Mouse (Mus musculus) heart, embryonic 11.5 days (tissue): Measurements from ENCODE around the gene Adamtsl2. TPM values are rescaled to one million over a fixed set of nuclear protein-coding genes. Genes with fewer than 3 reads are reported as not detected.

ENCODE experiments used
- ATAC-seq: fragments of 200-750 bp; cut with Nextera tagmentation; replicated peaks from 2 replicates; pipeline ENCODE4 v1.8.0; 2017; ENCODE audit warnings: moderate library complexity; ENCODE audit not compliant: insufficient number of reproducible peaks, low FRiP score, low TSS enrichment
- H3K27ac ChIP-seq: fragments of 300-500 bp; sonication (generic); 2 replicates; pipeline ENCODE4 v1.5.1; 2014; ENCODE audit warnings: mild to moderate bottlenecking, low read depth, low read length
- H3K27me3 ChIP-seq: fragments of 300-500 bp; sonication (generic); 2 replicates; pipeline ENCODE4 v1.6.1; 2014; ENCODE audit warnings: mild to moderate bottlenecking, low read length, mixed read lengths; ENCODE audit not compliant: control insufficient read depth, insufficient read depth
- H3K36me3 ChIP-seq: fragments of 300-500 bp; sonication (generic); 2 replicates; pipeline ENCODE4 v1.6.1; 2014; ENCODE audit warnings: mild to moderate bottlenecking, low read length, moderate library complexity, mixed read lengths; ENCODE audit not compliant: control insufficient read depth, insufficient read depth
- H3K4me1 ChIP-seq: fragments of 300-500 bp; sonication (generic); 2 replicates; pipeline ENCODE4 v1.6.1; 2014; ENCODE audit warnings: low read length; ENCODE audit not compliant: control insufficient read depth, insufficient read depth
- H3K4me2 ChIP-seq: fragments of 300-500 bp; sonication (generic); 2 replicates; pipeline ENCODE4 v1.6.1; 2014; ENCODE audit warnings: mild to moderate bottlenecking, moderate library complexity
- H3K4me3 ChIP-seq: fragments of 300-500 bp; sonication (generic); 2 replicates; pipeline ENCODE4 v1.5.1; 2014; ENCODE audit warnings: low read depth, low read length
- H3K9ac ChIP-seq: fragments of 300-500 bp; sonication (generic); 2 replicates; pipeline ENCODE4 v1.6.1; 2014; ENCODE audit warnings: mild to moderate bottlenecking, low read depth, low read length, moderate library complexity
- H3K9me3 ChIP-seq: fragments of 300-500 bp; sonication (generic); replicated peaks from 2 replicates; pipeline ENCODE4 v1.6.1; 2016; ENCODE audit warnings: low read length; ENCODE audit not compliant: control insufficient read depth
- WGBS: fragments of 180-500 bp; shearing (Covaris S2); extraction: QIAGEN DNeasy Blood & Tissue Kit; methylation state at CpG from one replicate; pipeline ENCODE4 v1.1.7; 2014; ENCODE audit not compliant: insufficient replicate concordance; 5-methylcytosine and 5-hydroxymethylcytosine counted together
- polyA plus RNA-seq: library from polyadenylated mRNA; unstranded; fragments of >200 nt; fragmentation: Nextera tagmentation; extraction: Ambion mirVana; gene quantifications from 2 replicates; pipeline ENCODE4 v1.2.1, GENCODE M21; 2014

Gene Adamtsl2
- polyA plus RNA-seq, 1 experiment from 2014 or later, result 9.0 TPM

DNA sequence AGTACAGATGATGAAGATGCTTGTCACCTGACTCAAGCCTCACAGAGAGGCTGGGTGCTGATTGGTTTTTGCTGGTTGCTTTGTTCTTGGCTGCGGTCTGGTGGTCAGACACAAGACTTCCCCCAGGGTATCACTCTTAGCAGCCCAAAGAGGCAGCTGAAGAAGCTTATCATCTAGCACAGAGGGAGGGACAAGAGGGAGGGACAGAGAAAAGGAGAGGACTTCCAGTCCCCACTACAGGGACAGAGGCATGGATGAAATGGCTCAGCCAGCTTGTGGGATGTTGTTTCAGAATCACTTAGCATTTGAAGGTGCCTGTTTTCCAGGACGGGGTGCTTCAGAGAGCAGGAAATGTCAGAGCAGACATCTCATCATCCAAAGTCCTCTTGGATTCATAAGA, 867 bp upstream of the Adamtsl2 start:
- H3K4me2 ChIP-seq, result 0 out of 2 replicates have a peak overlapping the region, but pooled peaks have one; percentile 5
- H3K9ac ChIP-seq, result no peak overlapping the region

DNA sequence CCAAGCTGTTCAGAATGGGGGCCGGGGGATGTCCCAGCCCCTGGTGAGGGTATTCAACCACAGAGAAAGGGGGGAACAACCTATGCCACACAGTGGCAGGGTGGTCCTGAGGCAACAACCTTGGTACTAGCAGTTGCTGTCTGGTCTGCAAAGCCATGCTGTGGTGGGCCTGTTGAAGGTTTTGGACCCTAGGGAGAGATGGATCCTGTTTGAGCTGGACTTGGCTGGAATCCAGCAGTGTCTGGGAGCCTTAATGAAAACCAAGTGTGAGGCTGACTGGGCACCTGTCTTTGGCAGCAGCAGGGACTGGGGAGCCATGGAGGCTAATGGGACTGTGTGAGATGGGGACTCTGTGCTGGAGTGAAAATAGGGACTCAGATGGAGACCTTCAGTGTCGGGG, 470 bp downstream of the Adamtsl2 start:
- H3K27me3 ChIP-seq, result 0 out of 2 replicates have a peak, but pooled peaks cover 2% of the 10 kb centered on the region
- peak overlapping the region; percentile 54 for H3K4me2 ChIP-seq
- peaks cover 48% of the 10 kb centered on the region for H3K4me1 ChIP-seq
- H3K27ac ChIP-seq, result 0 out of 2 replicates have a peak overlapping the region, but pooled peaks have one; percentile 30
- no peak overlapping the region; the same call in 1 of the 2 replicates for H3K9ac ChIP-seq
- peak; percentile 8; the same call in 1 of the 2 replicates for ATAC-seq
- no peaks in the 10 kb centered on the region for H3K9me3 ChIP-seq
- H3K4me3 ChIP-seq, result peak overlapping the region; percentile 25
- 40% methylated on average over 2 of the region's 2 CpGs for WGBS
- no peaks in the 10 kb centered on the region for H3K36me3 ChIP-seq

More for the DNA sequence above, 867 bp upstream of the Adamtsl2 start:
- H3K4me3 ChIP-seq, result no peak overlapping the region
- H3K27me3 ChIP-seq, result 0 out of 2 replicates have a peak, but pooled peaks cover 2% of the 10 kb centered on the region
- peaks cover 36% of the 10 kb centered on the region for H3K4me1 ChIP-seq
- H3K9me3 ChIP-seq, result no peaks in the 10 kb centered on the region
- H3K27ac ChIP-seq, result no peak overlapping the region
- no peak for ATAC-seq
- 29% methylated on average over 2 of the region's 2 CpGs for whole genome bisulfite sequencing
- no peaks in the 10 kb centered on the region for H3K36me3 ChIP-seq

DNA sequence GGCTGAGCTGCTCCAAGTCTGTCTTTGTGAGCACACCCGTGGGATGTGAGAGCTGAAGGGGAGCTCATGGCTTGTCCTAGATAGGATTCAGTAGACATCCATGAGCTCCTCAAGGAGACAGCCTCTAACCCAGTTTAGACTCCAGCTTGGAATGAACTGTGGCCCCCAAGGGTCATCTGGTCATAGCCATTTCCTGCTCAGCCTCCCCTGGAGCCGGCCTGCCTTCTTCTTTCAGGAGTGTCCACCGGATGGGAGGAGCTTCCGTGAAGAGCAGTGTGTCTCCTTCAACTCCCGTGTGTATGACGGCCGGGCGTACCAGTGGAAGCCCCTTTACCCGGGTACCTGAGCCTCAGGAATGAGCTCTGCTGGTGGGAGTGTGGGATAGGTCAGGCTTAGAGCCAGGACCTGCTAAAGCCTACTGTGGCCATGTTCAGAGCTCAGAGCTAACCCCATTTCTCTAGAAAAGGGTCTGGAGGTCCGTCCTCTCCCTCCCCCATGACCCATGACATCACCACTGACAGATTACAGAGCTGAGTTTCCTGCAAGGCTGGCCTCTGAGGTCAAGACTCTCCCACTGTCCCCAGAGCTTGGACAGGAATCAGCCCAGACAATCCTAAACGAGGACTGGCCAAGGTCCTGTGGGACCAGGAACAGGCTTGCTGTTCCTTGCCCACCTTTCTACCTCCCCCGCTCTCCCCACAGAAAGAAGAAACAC, 4.7 kb downstream of the Adamtsl2 start:
- Histone ChIP-seq H3K4me3 (no peak overlapping the region), H3K36me3 (no peaks in the 10 kb centered on the region), H3K4me2 (no peak overlapping the region), H3K27ac (no peak overlapping the region), H3K9me3 (no peaks in the 10 kb centered on the region), H3K9ac (no peak overlapping the region), H3K27me3 (0 out of 2 replicates have a peak, but pooled peaks cover 2% of the 10 kb centered on the region), H3K4me1 (peaks cover 55% of the 10 kb centered on the region)
- no peak for ATAC-seq
- WGBS, result 52% methylated on average over 12 of the region's 12 CpGs

DNA sequence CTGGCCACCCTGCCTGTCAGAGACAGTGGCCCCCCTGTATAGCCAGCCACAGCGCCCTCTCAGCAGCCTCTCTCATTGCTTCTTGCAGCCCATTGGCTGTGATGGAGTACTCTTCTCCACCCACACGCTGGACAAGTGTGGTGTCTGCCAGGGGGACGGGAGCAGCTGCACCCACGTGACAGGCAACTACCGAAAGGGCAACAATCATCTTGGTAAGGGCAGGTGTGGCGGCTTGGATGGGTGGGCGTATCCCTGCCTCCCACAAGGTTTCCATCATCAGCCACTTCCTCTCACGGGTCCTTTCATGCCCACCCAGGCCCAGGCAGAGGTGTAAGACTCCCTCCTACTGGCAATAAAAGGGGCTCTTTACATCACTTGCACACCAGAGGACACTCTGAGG, 5.8 kb downstream of the Adamtsl2 start:
- no peak overlapping the region for H3K4me3 ChIP-seq
- no peak overlapping the region for H3K9ac ChIP-seq
- no peak for ATAC-seq
- H3K4me2 ChIP-seq, result no peak overlapping the region
- H3K4me1 ChIP-seq, result peaks cover 45% of the 10 kb centered on the region
- 62% methylated on average over 8 of the region's 8 CpGs for WGBS
- no peaks in the 10 kb centered on the region for H3K9me3 ChIP-seq
- H3K27ac ChIP-seq, result no peak overlapping the region
- 0 out of 2 replicates have a peak, but pooled peaks cover 2% of the 10 kb centered on the region for H3K27me3 ChIP-seq
- no peaks in the 10 kb centered on the region for H3K36me3 ChIP-seq

DNA sequence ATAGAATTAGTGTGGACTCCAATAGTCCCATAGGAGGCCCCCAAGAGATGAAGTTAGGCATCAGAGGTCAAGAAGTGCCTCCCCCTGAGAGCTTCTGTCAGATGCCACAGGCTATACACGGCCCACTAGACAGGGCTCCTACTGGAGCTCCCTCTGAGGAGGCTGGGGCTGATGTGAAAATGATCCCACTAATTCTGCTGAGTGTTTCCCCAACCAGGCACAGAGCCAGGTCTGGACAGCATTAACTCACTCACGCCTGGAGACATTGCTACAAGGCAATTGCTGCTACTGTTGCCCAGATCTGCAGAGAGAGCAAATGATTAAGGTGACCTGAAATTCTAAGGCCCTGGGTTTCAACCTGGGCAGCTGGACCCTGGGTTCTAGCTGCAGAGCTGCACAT, 6.6 kb downstream of the Adamtsl2 start:
- peaks cover 41% of the 10 kb centered on the region for H3K4me1 ChIP-seq
- 0 out of 2 replicates have a peak, but pooled peaks cover 2% of the 10 kb centered on the region for H3K27me3 ChIP-seq
- ATAC-seq, result no peak
- 24% methylated on average over 2 of the region's 2 CpGs for WGBS
- no peak overlapping the region for H3K4me2 ChIP-seq
- H3K9ac ChIP-seq, result no peak overlapping the region
- no peaks in the 10 kb centered on the region for H3K36me3 ChIP-seq
- H3K9me3 ChIP-seq, result no peaks in the 10 kb centered on the region
- H3K27ac ChIP-seq, result no peak overlapping the region
- H3K4me3 ChIP-seq, result no peak overlapping the region

DNA sequence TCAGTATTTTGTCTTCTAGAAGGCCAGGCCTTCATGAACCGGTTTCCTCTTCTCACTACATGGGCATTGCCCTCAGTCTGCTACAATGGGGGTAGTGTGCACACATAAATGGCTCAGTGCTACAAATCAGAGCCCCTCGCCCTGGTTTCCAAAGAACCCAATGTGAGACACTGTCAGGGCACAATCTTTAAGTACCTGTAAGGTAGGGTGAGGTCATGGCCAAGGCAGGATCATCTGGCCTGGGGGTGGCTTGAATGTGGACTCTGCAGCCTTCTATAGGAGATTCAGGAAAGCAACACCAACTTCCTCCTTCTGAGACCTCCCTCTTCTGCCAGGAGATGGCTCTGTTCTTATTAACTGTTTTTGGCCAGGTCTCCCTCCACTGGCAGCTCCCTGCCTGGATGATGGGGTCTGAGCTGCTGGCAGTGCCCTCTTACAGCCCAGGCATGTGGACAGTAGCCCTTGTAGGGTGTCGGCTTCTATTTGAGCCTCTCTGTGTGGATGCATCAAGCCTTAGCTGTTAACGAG, 7.4 kb downstream of the Adamtsl2 start:
- H3K9ac ChIP-seq, result no peak overlapping the region
- no peak for ATAC-seq
- H3K4me3 ChIP-seq, result no peak overlapping the region
- H3K4me2 ChIP-seq, result no peak overlapping the region
- no peak overlapping the region for H3K27ac ChIP-seq
- 0 out of 2 replicates have a peak, but pooled peaks cover 2% of the 10 kb centered on the region for H3K27me3 ChIP-seq
- H3K9me3 ChIP-seq, result no peaks in the 10 kb centered on the region
- WGBS, result 70% methylated on average over 4 of the region's 4 CpGs
- H3K36me3 ChIP-seq, result no peaks in the 10 kb centered on the region
- H3K4me1 ChIP-seq, result peaks cover 41% of the 10 kb centered on the region

DNA sequence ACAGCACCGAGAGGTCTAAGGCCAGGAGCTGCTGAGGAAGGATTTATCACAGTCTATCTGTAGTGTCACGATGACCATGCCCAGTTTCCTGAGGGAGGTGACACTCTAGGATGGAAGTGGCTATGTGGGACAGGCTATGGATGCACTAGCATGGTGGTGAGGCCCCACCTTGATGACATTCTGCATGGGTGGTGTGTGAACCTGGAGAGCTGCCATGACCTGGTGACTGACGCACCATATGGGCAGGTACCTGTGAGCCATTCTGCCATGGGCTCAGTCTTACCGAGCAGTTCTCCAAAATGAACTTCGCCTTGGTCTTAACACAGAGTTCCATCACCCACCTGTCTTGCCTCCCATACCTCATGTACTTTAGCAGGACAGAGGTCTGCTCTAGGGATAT, 8.4 kb downstream of the Adamtsl2 start:
- Histone ChIP-seq H3K4me2 (no peak overlapping the region), H3K4me3 (no peak overlapping the region), H3K27me3 (no peaks in the 10 kb centered on the region), H3K4me1 (peaks cover 41% of the 10 kb centered on the region), H3K9ac (no peak overlapping the region; the same call in 1 of the 2 replicates), H3K27ac (no peak overlapping the region), H3K36me3 (no peaks in the 10 kb centered on the region), H3K9me3 (no peaks in the 10 kb centered on the region)
- no peak for ATAC-seq
- 76% methylated on average over 5 of the region's 5 CpGs for WGBS

DNA sequence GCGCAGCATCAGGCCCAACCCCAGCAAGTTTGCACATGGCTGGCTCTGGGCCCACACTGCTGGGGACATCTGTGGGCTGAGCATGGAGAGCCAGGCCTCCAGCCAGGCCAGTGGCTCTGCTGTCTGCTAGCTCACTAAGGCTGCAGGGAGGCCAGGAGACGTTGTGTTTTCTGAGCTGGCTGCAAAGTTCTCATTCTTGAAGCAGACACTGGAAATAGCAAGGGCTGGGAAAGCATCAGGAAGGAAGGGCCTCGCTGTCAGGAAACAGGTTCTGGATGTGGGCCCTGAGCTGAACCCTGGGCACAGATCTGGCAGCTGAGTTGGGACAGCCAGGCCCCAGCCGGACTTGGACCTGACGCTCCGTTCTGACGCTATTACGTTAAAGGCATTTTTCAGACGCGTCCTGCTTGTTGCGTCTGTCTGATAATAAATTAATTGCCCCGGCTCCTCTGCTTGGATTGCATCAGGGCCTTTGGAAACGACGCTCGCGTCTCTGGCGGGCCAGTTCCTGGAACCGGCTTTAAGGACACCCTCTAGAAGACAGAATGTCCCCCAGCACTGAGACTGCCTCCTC, 9.0 kb downstream of the Adamtsl2 start:
- H3K4me2 ChIP-seq, result no peak overlapping the region
- WGBS, result 59% methylated on average over 18 of the region's 18 CpGs
- no peaks in the 10 kb centered on the region for H3K9me3 ChIP-seq
- peaks cover 41% of the 10 kb centered on the region for H3K4me1 ChIP-seq
- no peaks in the 10 kb centered on the region for H3K36me3 ChIP-seq
- H3K27me3 ChIP-seq, result no peaks in the 10 kb centered on the region
- no peak for ATAC-seq
- H3K4me3 ChIP-seq, result no peak overlapping the region
- no peak overlapping the region for H3K9ac ChIP-seq
- peak overlapping the region; percentile 59 for H3K27ac ChIP-seq
